Mouse (Mus musculus) right cerebral cortex, postnatal 14 days (tissue): Measurements from ENCODE around the gene Gm49601.
A peak's percentile ranks its signal among the peaks of the same experiment; 100 is the strongest.

Experiments used
- DNase-seq: peaks from one replicate; pipeline ENCODE4 v3.0.0; 2022

The Gm49601 gene

DNA sequence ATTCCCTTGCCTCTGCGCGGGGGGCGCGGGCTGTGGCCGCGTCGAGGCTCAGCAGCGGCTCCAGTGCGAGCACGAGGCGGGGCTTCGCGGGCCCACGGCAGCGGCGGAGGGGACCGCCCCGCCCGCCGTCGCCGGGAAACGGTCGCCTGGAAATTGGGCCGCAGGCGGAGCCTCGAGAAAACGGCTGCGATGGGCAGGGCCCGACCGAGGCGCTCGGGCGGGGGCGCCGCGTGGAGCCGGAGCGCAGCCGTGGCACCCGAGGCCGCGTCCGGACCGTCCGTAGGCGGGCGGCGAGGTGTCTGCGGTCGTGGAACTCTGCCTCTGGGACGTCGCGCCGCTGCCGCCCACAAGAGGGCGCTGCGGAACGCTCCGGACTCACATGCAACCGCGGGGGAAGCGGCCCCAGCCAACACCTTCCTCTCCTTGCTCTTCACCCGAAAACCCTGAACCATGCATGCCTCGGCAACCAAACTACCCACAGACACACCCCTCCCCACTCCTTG lies at the start of gene Gm49601:
Gm49601 (minus strand) TSS at position 52 of the 503 bp plus-strand sequence.
- peak; percentile 79 for DNase-seq

GRCm38 (mm10) chr16:18673005-18673404 lies 46.8 kb upstream of the Gm49601 start:
- no peak for DNase-seq

DNA sequence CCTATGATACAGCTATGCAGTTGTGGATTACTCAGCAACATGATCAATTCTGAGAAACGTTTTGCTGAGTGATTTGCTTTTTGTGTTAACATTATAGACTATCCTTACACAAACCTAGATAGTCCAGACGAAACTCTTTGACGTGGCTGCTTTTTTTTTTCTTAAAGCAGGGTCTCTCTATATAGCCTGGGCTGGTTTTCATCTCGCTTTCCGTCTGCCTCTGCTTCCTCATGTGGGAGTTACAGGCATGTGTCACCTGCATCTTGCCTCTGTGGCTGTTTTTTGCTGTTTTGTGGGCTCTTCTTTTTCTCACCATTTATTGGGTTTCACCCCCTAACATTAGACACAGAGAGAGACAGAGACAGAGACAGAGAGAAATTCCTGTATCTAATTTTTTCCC lies 45.8 kb upstream of the Gm49601 start:
- DNase-seq = no peak

DNA sequence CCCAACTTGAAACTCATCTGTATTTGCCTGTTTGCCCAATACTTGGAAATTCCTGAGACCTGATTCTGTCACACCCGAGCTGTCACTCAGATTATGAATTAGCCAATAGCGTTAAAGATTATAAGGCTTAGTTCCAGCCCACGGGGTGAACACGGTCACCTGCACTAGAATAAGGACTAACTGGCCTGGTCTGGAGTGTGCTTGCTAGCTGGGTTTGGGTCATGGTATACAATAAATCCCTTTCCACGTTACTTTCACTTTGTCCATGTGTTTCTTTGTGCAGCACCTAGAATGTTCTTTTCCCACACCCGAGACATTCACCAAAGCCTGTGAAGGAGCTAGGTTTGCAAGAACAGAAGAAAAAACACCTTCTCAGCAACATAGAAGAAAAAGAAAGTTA lies 43.7 kb upstream of the Gm49601 start:
- DNase-seq = no peak

DNA sequence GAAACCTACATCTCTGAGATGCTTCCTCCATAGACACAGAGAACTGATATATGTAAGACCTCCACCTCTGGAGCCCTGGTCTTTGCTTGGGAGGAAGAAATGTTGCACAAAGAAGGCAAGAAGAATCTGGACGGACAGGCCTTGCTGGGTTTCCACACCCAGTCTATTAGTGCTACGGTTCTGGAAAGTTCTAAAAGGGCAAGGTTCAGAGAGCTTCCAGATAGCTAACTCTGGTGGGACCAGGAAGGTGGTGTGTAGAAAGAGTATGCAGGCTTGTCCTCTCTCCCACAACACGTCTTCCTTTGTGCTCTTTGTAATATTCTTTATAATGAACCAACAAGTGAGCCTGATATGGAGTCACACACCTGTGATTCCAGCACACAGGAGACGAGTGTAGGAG lies 32.4 kb upstream of the Gm49601 start:
- DNase-seq = no peak

GRCm38 (mm10) chr16:18655372-18656098 lies 29.3 kb upstream of the Gm49601 start:
- DNase-seq = no peak

- no peak for DNase-seq
Observed at GRCm38 (mm10) chr16:18653290-18654160, 27.3 kb upstream of the Gm49601 start.

DNA sequence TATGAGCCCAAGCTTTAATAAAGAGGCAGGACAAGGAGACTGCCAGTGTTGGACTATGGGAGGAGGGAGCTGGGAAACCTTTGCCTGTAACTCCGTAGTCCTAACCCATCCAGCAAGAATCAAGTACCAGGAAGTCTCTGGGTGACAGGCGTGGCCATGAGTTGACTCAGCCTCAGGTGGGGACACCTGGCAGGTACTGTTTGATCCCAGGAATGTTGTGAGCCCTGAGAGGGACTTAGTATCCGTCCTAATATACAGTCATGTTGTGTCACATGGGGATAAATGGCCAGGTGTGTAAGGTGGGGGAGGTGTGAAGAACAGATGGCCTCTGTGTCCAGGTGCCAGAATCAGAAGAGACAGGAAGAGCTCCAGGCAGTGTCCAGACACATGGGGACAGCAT lies 22.9 kb upstream of the Gm49601 start:
- DNase-seq = no peak

- DNase-seq = no peak
Observed at GRCm38 (mm10) chr16:18645329-18645728, 19.1 kb upstream of the Gm49601 start.

- no peak for DNase-seq
Observed at GRCm38 (mm10) chr16:18644485-18644884, 18.3 kb upstream of the Gm49601 start.

DNA sequence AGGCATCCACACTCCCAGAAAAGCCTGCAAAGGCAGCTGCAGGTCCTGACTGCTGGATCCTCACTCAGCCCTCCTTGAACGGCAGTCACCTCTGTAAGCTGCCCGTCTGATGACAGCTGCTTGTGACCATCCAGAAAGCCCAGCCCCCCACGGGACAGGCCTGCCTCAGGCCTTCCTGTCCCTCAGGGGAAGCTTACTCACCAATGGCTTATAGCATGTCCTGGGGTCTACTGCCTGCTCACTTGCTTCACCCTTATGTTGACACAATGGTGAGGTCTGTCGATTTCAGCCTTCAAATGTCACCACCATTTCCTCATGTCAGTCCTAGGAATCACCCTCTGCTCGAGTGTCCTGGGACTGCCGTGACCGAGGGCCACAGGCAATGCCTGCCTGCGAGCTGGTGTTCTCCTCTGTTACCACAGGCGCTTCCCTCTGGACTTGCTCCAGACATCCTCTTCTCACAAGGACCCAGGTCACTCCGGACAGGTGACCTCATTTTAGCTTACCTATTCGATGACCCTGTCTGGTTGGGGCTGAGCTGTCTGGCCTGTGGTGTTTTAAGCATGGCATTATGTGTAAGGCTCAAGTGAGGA lies 17.3 kb upstream of the Gm49601 start:
- DNase-seq = no peak

- no peak for DNase-seq
Observed at GRCm38 (mm10) chr16:18642897-18643296, 16.7 kb upstream of the Gm49601 start.

GRCm38 (mm10) chr16:18642291-18642690 lies 16.1 kb upstream of the Gm49601 start:
- peak; percentile 20 for DNase-seq

DNA sequence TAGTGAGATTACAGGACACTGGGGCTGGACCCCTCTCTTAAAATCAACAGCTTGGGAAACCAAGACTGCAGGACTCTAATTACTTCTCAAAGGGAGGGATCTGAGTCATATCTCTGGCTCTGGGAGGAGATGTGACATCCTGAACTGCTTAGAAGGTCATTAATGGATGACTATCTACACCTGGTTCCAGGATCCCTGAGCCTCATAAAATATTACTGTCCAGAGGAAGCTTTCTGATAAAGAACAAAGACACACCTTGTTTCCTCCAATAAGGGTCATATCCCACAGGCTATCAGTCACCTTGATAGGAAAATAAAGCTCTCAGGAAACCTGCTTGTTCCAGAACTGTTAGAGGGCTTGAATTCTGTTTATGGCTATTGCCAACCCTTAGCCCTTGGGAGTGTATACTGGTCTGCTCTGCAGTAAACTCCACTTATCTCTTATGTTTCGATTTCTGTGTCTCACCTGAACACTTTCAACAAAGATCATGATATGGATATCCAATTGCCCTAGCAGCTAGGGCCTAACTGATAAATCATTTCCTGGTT lies 13.2 kb upstream of the Gm49601 start:
- no peak for DNase-seq

GRCm38 (mm10) chr16:18638396-18638795 lies 12.2 kb upstream of the Gm49601 start:
- DNase-seq = no peak

DNA sequence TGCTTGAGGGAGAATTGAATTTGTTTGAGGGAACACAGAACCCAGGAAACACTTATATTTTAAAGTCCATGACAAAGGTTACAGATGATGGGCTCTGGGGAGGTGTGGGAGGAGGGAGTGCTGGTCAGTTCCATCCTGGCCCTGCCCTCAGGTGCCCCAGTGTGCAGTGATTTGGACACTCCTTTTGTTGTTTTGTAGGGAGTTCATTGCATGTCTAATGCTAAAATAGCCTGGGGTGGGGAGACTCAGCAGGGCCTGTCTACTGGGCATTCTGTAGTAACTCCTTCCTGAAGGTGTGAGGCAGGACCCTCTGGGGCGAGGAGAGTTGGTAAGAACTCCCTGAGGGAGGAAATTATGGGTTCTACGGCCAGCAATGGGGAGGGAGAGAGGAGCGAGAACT lies 10.6 kb upstream of the Gm49601 start:
- DNase-seq = no peak

DNA sequence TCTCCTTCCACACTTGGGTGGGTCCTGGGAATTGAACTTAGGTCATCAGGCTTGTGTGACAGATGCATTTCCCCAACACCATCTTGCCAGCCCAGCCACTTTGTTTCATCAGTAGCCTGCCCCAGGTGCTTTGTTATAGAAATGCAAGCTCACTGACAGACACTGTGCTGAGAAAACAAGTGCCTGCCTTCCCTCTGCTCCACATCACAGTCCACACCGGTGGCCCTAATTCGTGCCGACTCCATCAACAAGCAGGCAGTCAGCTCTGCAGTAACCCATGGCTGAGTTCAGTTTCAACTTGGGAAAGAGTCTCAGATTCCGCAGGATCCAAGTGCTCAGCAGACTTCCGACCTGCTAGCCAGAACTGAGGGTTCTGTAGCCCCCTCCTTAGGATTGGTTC lies 10.2 kb upstream of the Gm49601 start:
- DNase-seq = no peak

DNA sequence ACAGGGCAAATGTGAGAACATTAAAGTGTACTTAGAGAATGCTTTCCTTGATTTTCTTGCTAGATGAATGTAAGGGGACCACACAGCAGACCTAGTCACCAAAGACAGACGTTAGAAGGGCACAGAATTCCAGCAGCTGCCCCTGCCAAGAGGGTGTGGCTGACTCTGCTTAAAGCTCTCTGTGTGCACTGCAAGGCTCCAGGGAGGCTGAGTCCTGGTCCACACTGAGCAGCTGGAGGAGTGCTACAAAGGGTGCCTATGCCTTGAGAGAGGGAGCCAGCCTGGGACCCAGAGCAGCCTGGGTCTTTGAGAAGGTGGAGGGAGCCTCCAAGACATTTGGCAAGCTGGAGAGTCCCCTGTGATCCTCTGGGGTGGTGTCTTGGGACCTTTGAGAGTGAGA lies 7.1 kb upstream of the Gm49601 start:
- no peak for DNase-seq

- no peak for DNase-seq
Observed at GRCm38 (mm10) chr16:18632816-18633215, 6.6 kb upstream of the Gm49601 start.

DNA sequence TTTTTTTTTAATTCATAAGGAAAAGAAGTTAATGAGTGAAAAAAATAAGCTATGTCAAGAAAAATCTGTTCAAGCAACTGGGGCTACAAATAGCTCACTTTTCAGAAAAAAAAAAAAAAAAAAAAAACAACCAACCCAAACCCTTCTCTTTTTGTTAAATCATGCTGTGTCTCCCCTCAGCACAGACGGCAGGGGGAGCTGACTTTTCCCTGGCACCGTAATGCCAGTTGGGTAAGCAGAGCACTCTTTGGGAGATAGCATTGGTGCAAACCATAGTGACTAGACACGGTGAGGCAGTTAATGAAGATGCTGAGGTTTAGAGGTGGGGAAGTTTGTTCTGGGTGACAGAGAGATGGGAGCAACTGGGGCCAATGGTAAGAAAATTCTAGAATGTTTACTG lies 5.8 kb upstream of the Gm49601 start:
- no peak for DNase-seq

GRCm38 (mm10) chr16:18631141-18631540 lies 4.9 kb upstream of the Gm49601 start:
- DNase-seq = no peak

DNA sequence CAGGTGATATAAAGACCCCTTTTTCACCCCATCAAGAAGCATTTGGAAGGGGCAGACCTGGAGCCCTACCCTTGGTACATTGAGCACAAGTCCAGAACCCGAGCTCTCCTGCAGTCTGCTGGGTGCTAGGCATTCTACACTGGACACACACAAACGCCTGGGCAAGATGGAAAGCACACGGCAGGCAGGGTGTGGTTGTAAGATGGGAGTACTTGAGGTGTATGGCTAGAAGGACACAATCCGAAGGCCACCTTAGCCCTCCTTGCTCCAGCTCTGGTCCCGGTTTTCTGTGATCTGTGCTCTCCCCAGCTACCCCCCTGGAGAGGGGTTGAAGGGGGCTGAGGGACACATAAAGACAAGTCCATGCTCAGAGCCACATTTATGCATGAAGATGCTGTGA lies 4.1 kb upstream of the Gm49601 start:
- no peak for DNase-seq
